Mouse (Mus musculus) lung, adult 2 months (tissue): ENCODE data around the gene Hist2h3c1.

Experiments
- CTCF ChIP-seq: fragments of 200-500 bp; IDR thresholded peaks from 2 replicates; pipeline ENCODE4 v1.5.1; 2011; ENCODE audit warnings: mild to moderate bottlenecking, low read length, control low read depth; ENCODE audit not compliant: insufficient read depth
- POLR2A ChIP-seq: fragments of 200-500 bp; IDR thresholded peaks from 2 replicates; pipeline ENCODE4 v1.6.1; 2011; ENCODE audit warnings: low read depth, mild to moderate bottlenecking, control low read depth, low read length, borderline replicate concordance; ENCODE audit errors: extremely low read depth

GRCm38 (mm10) chr3:96266132-96266710 lies 19.7 kb downstream of the Hist2h3c1 start:
- TF ChIP-seq POLR2A (no peak), CTCF (no peak)
